Mouse (Mus musculus) limb, embryonic 14.5 days (tissue): ENCODE results near the gene Nme9. TPM values are rescaled to one million over a fixed set of nuclear protein-coding genes. Genes with fewer than 3 reads are reported as not detected.

Source experiments
- ATAC-seq: fragments of 200-750 bp; cut with Nextera tagmentation; 2 replicates; pipeline ENCODE4 v1.8.0; 2017; ENCODE audit warnings: low read depth, moderate number of reproducible peaks, moderate TSS enrichment; ENCODE audit not compliant: low FRiP score
- DNase-seq: peaks from one replicate; pipeline ENCODE4 v3.0.0-alpha.2; 2015; ENCODE audit warnings: low spot score
- H3K27ac ChIP-seq: fragments of 300-500 bp; sonication (generic); replicated peaks from 2 replicates; pipeline ENCODE4 v1.5.1; 2014; ENCODE audit warnings: low read depth, mild to moderate bottlenecking, low read length, moderate library complexity, mixed read lengths
- H3K27me3 ChIP-seq: fragments of 300-500 bp; sonication (generic); 2 replicates; pipeline ENCODE4 v1.6.1; 2014; ENCODE audit warnings: low read length, mixed read lengths; ENCODE audit not compliant: control insufficient read depth, insufficient read depth
- H3K36me3 ChIP-seq: fragments of 300-500 bp; sonication (generic); 2 replicates; pipeline ENCODE4 v1.6.1; 2014; ENCODE audit warnings: mild to moderate bottlenecking, low read length, moderate library complexity, mixed read lengths; ENCODE audit not compliant: control insufficient read depth, insufficient read depth
- H3K4me1 ChIP-seq: fragments of 300-500 bp; sonication (generic); 2 replicates; pipeline ENCODE4 v1.6.1; 2014; ENCODE audit warnings: antibody characterized with exemption, low read length, mixed read lengths; ENCODE audit not compliant: control insufficient read depth, insufficient read depth
- H3K4me2 ChIP-seq: fragments of 300-500 bp; sonication (generic); replicated peaks from 2 replicates; pipeline ENCODE4 v1.6.1; 2014; ENCODE audit warnings: low read depth, mild to moderate bottlenecking, low read length, moderate library complexity; ENCODE audit not compliant: severe bottlenecking
- H3K4me3 ChIP-seq: fragments of 300-500 bp; sonication (generic); replicated peaks from 2 replicates; pipeline ENCODE4 v1.5.1; 2014; ENCODE audit warnings: low read length
- H3K9ac ChIP-seq: fragments of 300-500 bp; sonication (generic); 2 replicates; pipeline ENCODE4 v1.6.1; 2014; ENCODE audit warnings: mild to moderate bottlenecking, low read depth, low read length, moderate library complexity; ENCODE audit not compliant: severe bottlenecking
- H3K9me3 ChIP-seq: fragments of 300-500 bp; sonication (generic); 2 replicates; pipeline ENCODE4 v1.6.1; 2016; ENCODE audit warnings: low read length; ENCODE audit not compliant: control insufficient read depth
- POLR2A ChIP-seq: fragments of 200-500 bp; IDR thresholded peaks from 2 replicates; pipeline ENCODE4 v1.8.0; 2012; ENCODE audit warnings: inconsistent platforms, mild to moderate bottlenecking, moderate library complexity, borderline replicate concordance; ENCODE audit not compliant: insufficient read depth, insufficient read length; ENCODE audit errors: extremely low read depth
- WGBS: fragments of 180-500 bp; shearing (Covaris S2); extraction: QIAGEN DNeasy Blood & Tissue Kit; methylation state at CpG from one replicate; pipeline ENCODE4 v1.1.7; 2014; 5-methylcytosine and 5-hydroxymethylcytosine counted together
- polyA plus RNA-seq, 2 experiments: library from polyadenylated mRNA; depleted of rRNA in 1 of 2; stranded (reverse) in 1 of 2; unstranded in 1 of 2; fragments of >200 nt; fragmentation: Nextera tagmentation in 1 of 2; extraction: Ambion mirVana in 1 of 2; gene quantifications; 2 replicates each; pipeline versions ENCODE4 v1.2.1 to v1.2.3; 2012 to 2014

Nme9 gene
- polyA plus RNA-seq, 2 experiments, result not detected

GRCm38 (mm10) chr9:99483191-99483590 is 31.9 kb downstream of the Nme9 start:
- H3K9me3 ChIP-seq, result no peaks in the 10 kb centered on the region
- H3K4me2 ChIP-seq, result no peak overlapping the region
- WGBS, result 93% methylated on average over 4 of the region's 4 CpGs
- H3K4me1 ChIP-seq, result no peaks in the 10 kb centered on the region
- H3K4me3 ChIP-seq, result no peak overlapping the region
- TF ChIP-seq POLR2A, result no peak
- DNase-seq, result no peak
- ATAC-seq, result no peak
- no peak overlapping the region for H3K27ac ChIP-seq
- peaks cover 53% of the 10 kb centered on the region for H3K36me3 ChIP-seq
- H3K9ac ChIP-seq, result no peak overlapping the region
- no peaks in the 10 kb centered on the region for H3K27me3 ChIP-seq

- H3K4me1 ChIP-seq, result no peaks in the 10 kb centered on the region
- no peak overlapping the region for H3K4me2 ChIP-seq
- no peak for TF ChIP-seq POLR2A
- H3K9me3 ChIP-seq, result no peaks in the 10 kb centered on the region
- ATAC-seq (no peak), DNase-seq (no peak)
- peaks cover 52% of the 10 kb centered on the region for H3K36me3 ChIP-seq
- no peak overlapping the region for H3K27ac ChIP-seq
- no peak overlapping the region for H3K9ac ChIP-seq
- H3K27me3 ChIP-seq, result no peaks in the 10 kb centered on the region
- H3K4me3 ChIP-seq, result no peak overlapping the region
Measured at GRCm38 (mm10) chr9:99484632-99485031, 33.4 kb downstream of the Nme9 start.

GRCm38 (mm10) chr9:99485144-99485543 is 33.9 kb downstream of the Nme9 start:
- no peaks in the 10 kb centered on the region for H3K9me3 ChIP-seq
- H3K9ac ChIP-seq, result no peak overlapping the region
- H3K4me3 ChIP-seq, result no peak overlapping the region
- no peak for ATAC-seq
- DNase-seq, result no peak
- no peaks in the 10 kb centered on the region for H3K27me3 ChIP-seq
- TF ChIP-seq POLR2A, result no peak
- H3K36me3 ChIP-seq, result peaks cover 57% of the 10 kb centered on the region
- no peaks in the 10 kb centered on the region for H3K4me1 ChIP-seq
- no peak overlapping the region for H3K27ac ChIP-seq
- 91% methylated on average over 4 of the region's 4 CpGs for WGBS
- H3K4me2 ChIP-seq, result no peak overlapping the region

GRCm38 (mm10) chr9:99487126-99487695 is 35.9 kb downstream of the Nme9 start:
- Histone ChIP-seq H3K36me3 (peaks cover 52% of the 10 kb centered on the region), H3K27me3 (no peaks in the 10 kb centered on the region), H3K9ac (no peak overlapping the region), H3K27ac (no peak overlapping the region), H3K4me2 (no peak overlapping the region), H3K9me3 (no peaks in the 10 kb centered on the region), H3K4me1 (no peaks in the 10 kb centered on the region), H3K4me3 (no peak overlapping the region)
- ATAC-seq (no peak), DNase-seq (no peak)
- 88% methylated on average over 8 of the region's 8 CpGs for WGBS
- no peak for TF ChIP-seq POLR2A

GRCm38 (mm10) chr9:99487841-99488240 is 36.6 kb downstream of the Nme9 start:
- no peak for TF ChIP-seq POLR2A
- H3K4me2 ChIP-seq, result no peak overlapping the region
- no peaks in the 10 kb centered on the region for H3K27me3 ChIP-seq
- DNase-seq (no peak), ATAC-seq (no peak)
- no peaks in the 10 kb centered on the region for H3K4me1 ChIP-seq
- H3K27ac ChIP-seq, result no peak overlapping the region
- no peaks in the 10 kb centered on the region for H3K9me3 ChIP-seq
- H3K9ac ChIP-seq, result no peak overlapping the region
- peaks cover 57% of the 10 kb centered on the region for H3K36me3 ChIP-seq
- WGBS, result 91% methylated on average over 3 of the region's 3 CpGs
- H3K4me3 ChIP-seq, result no peak overlapping the region

GRCm38 (mm10) chr9:99491050-99491449 is 39.8 kb downstream of the Nme9 start:
- Histone ChIP-seq H3K4me3 (no peak overlapping the region), H3K4me1 (no peaks in the 10 kb centered on the region), H3K27me3 (no peaks in the 10 kb centered on the region), H3K9me3 (no peaks in the 10 kb centered on the region), H3K36me3 (peaks cover 43% of the 10 kb centered on the region), H3K9ac (no peak overlapping the region), H3K27ac (no peak overlapping the region), H3K4me2 (no peak overlapping the region)
- ATAC-seq, result no peak
- DNase-seq, result no peak
- no peak for TF ChIP-seq POLR2A
- WGBS, result 89% methylated on average over 4 of the region's 4 CpGs
